Mouse (Mus musculus) heart, embryonic 14.5 days (tissue): ENCODE results near the gene Csnk1d. TPM values are rescaled to one million over a fixed set of nuclear protein-coding genes. Genes with fewer than 3 reads are reported as not detected.

Source experiments
- ATAC-seq: fragments of 200-750 bp; cut with Nextera tagmentation; 2 replicates; pipeline ENCODE4 v1.8.0; 2017; ENCODE audit warnings: low read depth, moderate TSS enrichment; ENCODE audit not compliant: insufficient number of reproducible peaks, insufficient read depth, low FRiP score
- H3K27ac ChIP-seq, 2 experiments: fragments of 200-500 bp in 1 of 2; fragments of 300-500 bp in 1 of 2; sonication (generic) in 1 of 2; replicated peaks in 1 of 2; 2 replicates each; pipeline ENCODE4 v1.5.1; 2012 to 2014; ENCODE audit warnings: low read depth in 2 of 2, low read length in 2 of 2, control low read depth in 1 of 2, mild to moderate bottlenecking in 1 of 2, mixed read lengths in 1 of 2; ENCODE audit not compliant: control insufficient read depth in 1 of 2, insufficient read depth in 1 of 2
- H3K27me3 ChIP-seq: fragments of 300-500 bp; sonication (generic); 2 replicates; pipeline ENCODE4 v1.6.1; 2014; ENCODE audit warnings: mild to moderate bottlenecking, low read length, control low read depth; ENCODE audit not compliant: control insufficient read depth, insufficient read depth
- H3K36me3 ChIP-seq: fragments of 300-500 bp; sonication (generic); 2 replicates; pipeline ENCODE4 v1.6.1; 2014; ENCODE audit warnings: mild to moderate bottlenecking, control low read depth, low read length, mixed read lengths; ENCODE audit not compliant: control insufficient read depth, insufficient read depth
- H3K4me1 ChIP-seq, 2 experiments: fragments of 200-500 bp in 1 of 2; fragments of 300-500 bp in 1 of 2; sonication (generic) in 1 of 2; 2 replicates each; pipeline ENCODE4 v1.6.1; 2012 to 2014; ENCODE audit warnings: low read length in 2 of 2, control low read depth in 1 of 2, mixed read lengths in 1 of 2; ENCODE audit not compliant: control insufficient read depth in 2 of 2, insufficient read depth in 2 of 2
- H3K4me2 ChIP-seq: fragments of 300-500 bp; sonication (generic); 2 replicates; pipeline ENCODE4 v1.6.1; 2014; ENCODE audit warnings: mild to moderate bottlenecking, low read length
- H3K4me3 ChIP-seq, 2 experiments: fragments of 200-500 bp in 1 of 2; fragments of 300-500 bp in 1 of 2; sonication (generic) in 1 of 2; 2 replicates each; pipeline ENCODE4 v1.5.1; 2012 to 2014; ENCODE audit warnings: low read length in 2 of 2, mild to moderate bottlenecking in 2 of 2, control low read depth in 1 of 2, low read depth in 1 of 2, moderate library complexity in 1 of 2; ENCODE audit not compliant: control insufficient read depth in 1 of 2, insufficient read depth in 1 of 2
- H3K9ac ChIP-seq: fragments of 300-500 bp; sonication (generic); 2 replicates; pipeline ENCODE4 v1.6.1; 2014; ENCODE audit warnings: mild to moderate bottlenecking, low read length
- H3K9me3 ChIP-seq: fragments of 300-500 bp; sonication (generic); 2 replicates; pipeline ENCODE4 v1.6.1; 2016; ENCODE audit warnings: low read length, control low read depth; ENCODE audit not compliant: control insufficient read depth
- WGBS: fragments of 180-500 bp; shearing (Covaris S2); extraction: QIAGEN DNeasy Blood & Tissue Kit; methylation state at CpG from one replicate; pipeline ENCODE4 v1.1.7; 2014; 5-methylcytosine and 5-hydroxymethylcytosine counted together
- polyA plus RNA-seq: library from polyadenylated mRNA; unstranded; fragments of >200 nt; fragmentation: Nextera tagmentation; extraction: Ambion mirVana; gene quantifications from 2 replicates; pipeline ENCODE4 v1.2.1, GENCODE M21; 2014

Gene Csnk1d
- polyA plus RNA-seq, 1 experiment from 2014 or later: 45.6 TPM

GRCm38 (mm10) chr11:121017703-121018102 is 26.6 kb upstream of the Csnk1d start:
- Histone ChIP-seq H3K4me2 (no peak overlapping the region), H3K4me1 (peaks cover 9 to 10% of the 10 kb centered on the region in 2 experiments; a peak in 3 of 4 replicates), H3K9me3 (no peaks in the 10 kb centered on the region), H3K9ac (no peak overlapping the region), H3K27me3 (no peaks in the 10 kb centered on the region), H3K4me3 (no peak overlapping the region), H3K27ac (no peak overlapping the region), H3K36me3 (no peaks in the 10 kb centered on the region)
- WGBS: 39% methylated on average over 3 of the region's 3 CpGs
- no peak for ATAC-seq

DNA sequence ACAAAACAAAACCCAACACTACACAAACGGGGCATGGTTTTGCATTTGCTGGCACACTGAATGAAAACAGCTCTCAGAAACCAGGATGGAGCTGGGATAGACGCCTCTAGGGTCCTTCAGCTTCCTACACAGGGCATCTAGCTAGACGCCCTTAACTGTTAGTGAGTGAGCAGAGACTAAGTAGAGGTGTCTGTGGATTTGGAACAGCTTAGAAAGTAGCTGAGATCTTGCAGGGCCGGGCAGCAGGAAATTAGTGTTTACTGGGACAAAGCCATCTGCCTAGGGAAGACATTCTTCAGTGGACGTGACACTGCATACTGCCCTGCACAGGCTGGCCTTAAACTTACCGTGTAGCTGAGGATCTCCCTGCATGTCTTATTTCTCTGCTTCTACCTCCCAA is 24.3 kb upstream of the Csnk1d start:
- peak overlapping the region; percentile 66; the same call in 1 of the 2 replicates for H3K4me2 ChIP-seq
- H3K4me1 ChIP-seq: peaks cover 9 to 10% of the 10 kb centered on the region in 2 experiments; a peak in 3 of 4 replicates
- H3K27me3 ChIP-seq: no peaks in the 10 kb centered on the region
- WGBS: 35% methylated on average over 6 of the region's 6 CpGs
- H3K36me3 ChIP-seq: no peaks in the 10 kb centered on the region
- no peaks in the 10 kb centered on the region for H3K9me3 ChIP-seq
- no peak for ATAC-seq
- H3K27ac ChIP-seq: peak overlapping the region; percentile 8 to 29; a peak in 1 of 4 replicates
- no peak overlapping the region for H3K4me3 ChIP-seq
- no peak overlapping the region for H3K9ac ChIP-seq

DNA sequence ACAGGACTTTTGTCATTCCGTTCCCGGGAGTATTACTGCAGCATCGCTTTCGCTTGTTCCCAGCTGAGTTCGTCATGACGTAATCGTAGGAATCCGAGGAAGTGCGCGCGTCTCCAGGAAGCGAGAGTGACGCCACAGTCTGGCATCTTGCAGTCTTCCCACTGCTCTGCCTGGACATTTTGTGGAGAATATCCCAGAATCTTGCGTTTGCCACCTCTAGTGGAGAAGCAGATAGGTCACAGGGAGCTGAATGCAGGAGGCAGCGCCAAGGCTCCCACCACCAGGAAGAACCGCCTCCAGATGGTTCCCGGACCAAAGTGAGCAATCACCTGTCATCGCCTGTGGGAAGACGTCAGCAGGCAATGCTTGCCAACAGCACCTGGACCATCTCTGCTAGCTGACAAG is 23.8 kb upstream of the Csnk1d start:
- 39% methylated on average over 19 of the region's 19 CpGs for WGBS
- peak overlapping the region; percentile 34; a peak in 2 of 4 replicates for H3K27ac ChIP-seq
- H3K4me3 ChIP-seq: peak overlapping the region; percentile 27 to 34; a peak in 3 of 4 replicates
- H3K9ac ChIP-seq: peak overlapping the region; percentile 43; the same call in 1 of the 2 replicates
- peak overlapping the region; percentile 66 for H3K4me2 ChIP-seq
- no peaks in the 10 kb centered on the region for H3K27me3 ChIP-seq
- H3K4me1 ChIP-seq: peaks cover 9 to 10% of the 10 kb centered on the region in 2 experiments; a peak in 3 of 4 replicates
- H3K36me3 ChIP-seq: no peaks in the 10 kb centered on the region
- ATAC-seq: no peak
- no peaks in the 10 kb centered on the region for H3K9me3 ChIP-seq

- no peak overlapping the region for H3K4me2 ChIP-seq
- no peak overlapping the region for H3K4me3 ChIP-seq
- no peak for ATAC-seq
- H3K9ac ChIP-seq: no peak overlapping the region
- peaks cover 9 to 10% of the 10 kb centered on the region in 2 experiments; a peak in 3 of 4 replicates for H3K4me1 ChIP-seq
- H3K27ac ChIP-seq: no peak overlapping the region
- 76% methylated on average over 7 of the region's 7 CpGs for WGBS
- no peaks in the 10 kb centered on the region for H3K36me3 ChIP-seq
- no peaks in the 10 kb centered on the region for H3K9me3 ChIP-seq
- H3K27me3 ChIP-seq: no peaks in the 10 kb centered on the region
These were observed 22.5 kb upstream of the Csnk1d start for GRCm38 (mm10) chr11:121013656-121014055.

DNA sequence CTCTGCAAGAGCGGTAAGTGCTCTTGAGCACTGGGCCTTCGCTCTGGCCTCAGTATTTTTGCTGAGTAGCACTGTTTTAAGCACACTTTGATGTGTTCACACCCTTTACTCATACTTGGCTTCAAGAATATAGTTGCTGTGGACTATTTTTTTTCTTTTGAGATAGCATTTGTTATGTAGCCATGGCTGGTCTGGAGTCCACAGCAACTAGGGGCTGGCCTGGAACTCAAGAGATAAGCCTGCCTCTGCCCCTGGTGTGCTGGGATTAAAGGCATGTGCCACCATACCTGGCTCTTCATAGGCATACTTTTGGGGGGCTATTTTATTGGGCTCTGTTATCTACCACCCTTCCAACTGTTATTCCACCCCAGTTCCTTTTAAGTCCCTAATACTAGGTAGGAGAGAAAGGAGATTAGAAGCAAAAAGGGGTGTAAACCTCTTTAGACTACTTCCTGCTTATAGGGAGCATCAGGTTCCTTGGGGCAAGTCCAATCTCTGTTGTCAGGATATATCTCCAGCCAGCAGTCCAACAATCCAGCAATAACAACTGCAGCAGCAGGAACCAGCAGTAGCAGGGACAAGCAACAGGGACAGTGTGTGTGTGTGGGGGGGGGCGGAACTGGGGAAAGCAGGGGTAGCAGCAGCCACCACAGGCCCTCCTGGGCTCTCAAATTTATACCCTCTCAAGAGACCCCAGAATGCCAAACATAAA is 19.1 kb upstream of the Csnk1d start:
- no peak for ATAC-seq
- 90% methylated on average over 3 of the region's 3 CpGs for WGBS
- peaks cover 5 to 7% of the 10 kb centered on the region in 2 experiments; a peak in 2 of 4 replicates for H3K4me1 ChIP-seq
- no peak overlapping the region for H3K4me2 ChIP-seq
- H3K27ac ChIP-seq: no peak overlapping the region
- no peaks in the 10 kb centered on the region for H3K9me3 ChIP-seq
- no peak overlapping the region for H3K4me3 ChIP-seq
- no peaks in the 10 kb centered on the region for H3K36me3 ChIP-seq
- H3K9ac ChIP-seq: no peak overlapping the region
- no peaks in the 10 kb centered on the region for H3K27me3 ChIP-seq

GRCm38 (mm10) chr11:121006184-121006583 is 15.1 kb upstream of the Csnk1d start:
- no peak overlapping the region for H3K4me2 ChIP-seq
- no peaks in the 10 kb centered on the region for H3K36me3 ChIP-seq
- H3K4me1 ChIP-seq: peaks cover 2 to 4% of the 10 kb centered on the region in 2 experiments; a peak in 1 of 4 replicates
- no peak overlapping the region for H3K27ac ChIP-seq
- H3K27me3 ChIP-seq: no peaks in the 10 kb centered on the region
- no peak overlapping the region for H3K4me3 ChIP-seq
- H3K9me3 ChIP-seq: no peaks in the 10 kb centered on the region
- no peak for ATAC-seq
- no peak overlapping the region for H3K9ac ChIP-seq
- 56% methylated on average over 6 of the region's 6 CpGs for WGBS

DNA sequence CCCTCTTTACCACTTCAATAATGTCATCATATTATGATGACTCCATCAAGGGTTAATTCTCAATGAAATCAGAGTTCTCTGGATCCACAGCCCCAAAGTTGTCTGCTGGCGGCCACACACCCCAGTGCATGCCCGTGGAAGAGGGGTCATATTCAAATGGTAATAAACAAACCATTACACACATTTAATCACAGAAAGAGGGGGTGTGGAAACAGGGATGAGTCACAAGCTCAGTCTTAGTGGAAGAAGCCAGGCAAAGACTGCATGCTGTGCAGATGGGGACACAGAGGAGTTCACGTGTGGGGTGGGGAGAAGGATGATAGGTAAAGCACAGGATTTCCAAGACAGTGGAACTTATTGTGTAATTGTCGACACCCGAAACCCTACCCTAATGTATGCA is 13.2 kb upstream of the Csnk1d start:
- ATAC-seq: no peak
- Histone ChIP-seq H3K4me2 (no peak overlapping the region), H3K4me3 (no peak overlapping the region), H3K4me1 (peaks cover 2 to 4% of the 10 kb centered on the region in 2 experiments; a peak in 1 of 4 replicates), H3K9me3 (no peaks in the 10 kb centered on the region), H3K27me3 (no peaks in the 10 kb centered on the region), H3K9ac (no peak overlapping the region), H3K36me3 (no peaks in the 10 kb centered on the region), H3K27ac (no peak overlapping the region)
- WGBS: 66% methylated on average over 5 of the region's 5 CpGs
